Mouse (Mus musculus) kidney, adult 11 months (tissue): ENCODE data around the gene Celf2.

Experiments used
- DNase-seq: peaks from one replicate; pipeline ENCODE4 v3.0.0; 2022

Gene Celf2

DNA sequence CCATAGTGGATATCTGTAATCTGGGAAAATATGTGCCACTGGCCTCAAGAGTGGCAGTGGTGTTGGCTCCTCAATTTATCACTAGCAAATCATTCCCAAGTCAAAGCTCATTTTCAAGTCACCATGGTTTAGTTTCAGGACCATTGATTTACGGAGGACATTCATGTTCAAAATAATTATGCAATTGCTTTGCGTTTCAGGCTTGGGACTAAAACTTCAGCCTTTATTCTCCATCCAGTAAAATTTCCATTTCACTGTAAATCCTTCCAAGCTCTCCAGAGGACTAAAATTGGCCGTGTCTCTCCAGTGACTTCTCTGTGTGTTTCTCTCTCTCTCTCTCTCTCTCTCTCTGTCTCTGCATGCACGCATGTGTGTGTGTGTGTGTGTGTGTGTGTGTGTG is 249.7 kb downstream of the Celf2 start:
- DNase-seq = no peak

GRCm38 (mm10) chr2:7256023-7256422 is 253.3 kb downstream of the Celf2 start:
- DNase-seq = no peak

DNA sequence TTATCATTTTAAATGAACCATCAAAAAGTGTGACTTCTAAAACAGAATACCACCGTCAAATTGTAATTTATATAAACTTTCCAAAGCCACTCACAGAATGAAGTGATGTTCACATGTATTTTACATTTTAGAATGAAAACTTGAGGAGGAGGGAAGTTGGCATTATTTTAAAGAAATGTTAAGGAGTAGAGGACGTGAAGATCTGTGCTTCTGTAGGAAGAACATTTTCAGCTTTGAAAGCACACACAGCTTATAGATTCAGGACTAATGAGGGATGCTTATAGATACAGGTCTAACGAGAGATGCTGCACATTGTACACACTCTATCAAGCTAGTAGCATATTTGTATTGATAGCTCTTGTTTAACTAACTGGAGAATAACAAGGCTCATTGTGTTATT is 254.0 kb downstream of the Celf2 start:
- no peak for DNase-seq

- no peak for DNase-seq
These were observed 259.0 kb downstream of the Celf2 start for GRCm38 (mm10) chr2:7250314-7250713.

DNA sequence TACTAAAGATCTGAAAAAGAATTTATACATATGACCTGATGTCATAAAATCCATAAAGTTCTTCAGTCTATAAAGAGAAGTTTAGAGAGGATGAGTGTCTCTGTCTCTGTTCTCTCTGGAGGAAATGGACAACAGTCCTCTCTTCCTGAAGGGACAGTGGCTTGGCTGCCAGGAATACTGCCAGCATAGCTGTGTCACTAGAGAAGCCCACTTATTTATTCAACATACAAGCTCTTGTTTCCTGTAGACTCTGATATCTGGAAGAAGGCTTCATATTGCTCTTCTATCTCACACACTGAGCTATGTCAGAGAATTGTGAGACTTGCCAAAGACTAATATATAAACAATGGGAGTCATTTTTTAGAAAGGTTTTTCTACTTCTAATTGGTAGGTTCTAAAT is 260.4 kb downstream of the Celf2 start:
- no peak for DNase-seq

DNA sequence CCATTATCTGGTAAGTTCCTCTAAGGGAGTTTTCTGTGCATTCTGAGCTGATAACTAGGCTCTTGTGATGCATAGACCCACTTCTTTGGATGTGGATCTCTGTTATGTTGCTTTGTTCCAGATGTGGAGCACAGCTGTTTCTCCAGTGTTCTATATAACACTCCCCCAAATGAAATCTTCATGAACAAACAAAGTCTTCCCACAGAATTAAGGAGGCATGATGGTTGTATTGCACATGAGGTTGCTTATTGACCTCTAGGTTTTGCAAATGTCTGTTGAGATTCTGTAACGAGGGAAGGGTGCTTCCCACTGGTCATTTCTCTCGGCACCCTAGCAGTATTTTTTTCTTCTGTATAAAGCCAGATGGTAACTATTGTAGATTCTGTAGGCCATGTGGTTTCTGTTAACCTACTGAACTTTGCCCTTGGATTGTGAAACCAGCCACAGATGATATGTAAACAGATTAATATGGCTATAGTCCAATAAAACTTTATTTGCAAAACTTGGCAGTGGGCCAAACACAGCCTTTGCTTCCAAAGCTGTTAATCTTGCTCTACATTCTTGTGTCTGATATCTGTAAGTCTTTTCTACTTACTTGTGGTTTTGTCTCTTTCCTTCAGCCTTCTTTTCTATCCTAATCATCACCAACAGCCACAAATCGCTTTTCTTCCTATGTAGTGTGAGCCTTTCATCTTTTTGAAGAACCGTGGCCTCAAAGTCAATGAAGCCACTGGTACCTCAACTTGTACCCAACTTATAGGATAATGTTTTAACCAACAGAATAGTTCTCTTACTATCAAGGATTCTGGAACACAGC is 263.2 kb downstream of the Celf2 start:
- DNase-seq = peak; percentile 34

DNA sequence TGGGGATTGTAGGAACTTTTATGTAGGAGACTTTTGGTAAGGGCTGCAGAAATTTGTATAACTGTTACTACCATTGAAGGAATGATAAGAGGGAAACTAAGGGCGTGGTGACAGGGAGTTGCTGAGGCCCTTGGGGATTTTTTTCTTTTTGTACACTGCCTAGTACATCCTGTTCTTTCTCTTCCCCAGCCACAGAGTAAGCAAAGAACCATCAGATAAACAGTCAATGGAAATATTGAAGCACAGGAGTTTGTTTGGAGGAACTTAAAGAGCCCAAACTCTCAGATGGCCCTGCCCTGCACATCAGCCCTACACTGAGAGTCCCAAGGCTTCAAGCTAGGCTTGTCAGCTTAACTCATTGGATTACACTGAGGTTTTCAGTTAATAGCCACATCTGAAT is 267.2 kb downstream of the Celf2 start:
- no peak for DNase-seq

DNA sequence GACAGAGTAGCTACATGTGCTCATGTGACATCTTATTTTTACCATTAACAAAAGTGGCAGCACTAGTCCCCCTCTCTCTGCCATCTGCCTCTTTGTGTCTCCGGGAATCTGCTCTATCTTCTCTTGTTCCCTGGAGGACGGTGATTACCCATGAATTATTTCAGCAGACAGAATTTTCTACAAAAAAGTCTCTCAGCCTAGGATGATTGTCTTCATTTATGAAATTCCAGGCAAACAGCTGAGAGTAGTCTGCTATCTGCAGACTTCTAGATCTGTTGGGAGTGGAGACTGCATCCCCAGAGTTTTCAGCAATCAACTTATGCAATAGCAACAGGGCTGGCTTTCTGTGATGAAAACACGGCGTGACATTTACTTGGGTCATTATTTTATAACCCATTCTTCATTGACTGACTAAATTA is 267.8 kb downstream of the Celf2 start:
- no peak for DNase-seq

- no peak for DNase-seq
These were observed 272.1 kb downstream of the Celf2 start for GRCm38 (mm10) chr2:7237283-7237682.

GRCm38 (mm10) chr2:7236452-7236851 is 272.9 kb downstream of the Celf2 start:
- DNase-seq = no peak

- DNase-seq = no peak
These were observed 274.2 kb downstream of the Celf2 start for GRCm38 (mm10) chr2:7235059-7235741.

DNA sequence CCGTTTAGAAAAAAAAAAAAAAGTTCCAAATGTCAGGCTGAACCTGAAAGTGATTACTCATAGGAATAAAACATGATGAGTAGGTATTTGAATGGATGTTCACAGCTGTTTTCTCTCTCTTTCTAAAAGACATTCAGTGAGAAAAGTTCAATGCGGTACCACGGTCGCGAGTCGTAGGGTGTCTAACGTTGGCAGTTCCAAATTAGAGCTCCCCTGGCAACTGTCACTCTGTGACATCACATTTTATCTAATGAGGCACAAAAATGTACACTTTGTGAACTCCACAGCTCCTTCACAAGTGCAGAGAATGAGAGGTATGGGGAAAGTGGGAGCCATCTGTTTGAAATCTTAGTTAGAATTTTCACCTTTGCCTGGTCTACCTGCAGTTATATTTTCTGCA is 274.8 kb downstream of the Celf2 start:
- DNase-seq = no peak

GRCm38 (mm10) chr2:7233411-7233810 is 276.0 kb downstream of the Celf2 start:
- no peak for DNase-seq

- DNase-seq = no peak
These were observed 282.6 kb downstream of the Celf2 start for GRCm38 (mm10) chr2:7226785-7227184.

DNA sequence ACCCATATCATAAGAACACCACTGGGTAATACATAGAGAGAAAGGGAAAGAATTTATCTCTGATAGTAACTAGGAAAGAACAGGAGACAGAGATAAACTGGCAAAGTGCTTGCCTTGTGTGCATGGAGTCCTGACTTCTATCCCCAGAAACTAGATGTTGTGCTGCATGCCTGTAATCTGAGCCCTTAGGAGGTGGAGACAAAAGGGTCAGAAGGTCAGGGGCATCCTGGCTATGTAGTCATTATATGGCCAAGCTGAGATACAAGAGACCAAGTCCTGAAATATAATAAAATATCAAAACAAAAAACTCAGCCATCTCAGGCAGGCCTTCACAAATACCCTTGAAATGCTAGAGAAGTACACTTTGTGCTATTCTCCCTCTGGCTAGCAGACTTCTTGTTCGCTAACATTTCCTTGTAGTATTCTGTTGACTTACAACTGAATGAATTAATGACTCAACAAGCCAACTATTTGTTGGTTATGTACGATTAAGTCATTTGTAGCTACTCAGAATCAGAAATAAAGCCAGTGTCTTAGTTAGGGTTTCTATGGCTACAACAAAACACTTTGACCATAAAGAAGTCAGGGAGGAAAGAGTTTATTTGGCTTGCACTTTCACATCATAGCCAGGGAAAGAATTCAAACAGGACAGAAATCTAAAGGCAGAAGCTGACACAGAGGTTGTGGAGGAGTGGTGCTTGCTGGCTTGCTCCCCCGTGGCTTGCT is 284.9 kb downstream of the Celf2 start:
- DNase-seq = no peak

DNA sequence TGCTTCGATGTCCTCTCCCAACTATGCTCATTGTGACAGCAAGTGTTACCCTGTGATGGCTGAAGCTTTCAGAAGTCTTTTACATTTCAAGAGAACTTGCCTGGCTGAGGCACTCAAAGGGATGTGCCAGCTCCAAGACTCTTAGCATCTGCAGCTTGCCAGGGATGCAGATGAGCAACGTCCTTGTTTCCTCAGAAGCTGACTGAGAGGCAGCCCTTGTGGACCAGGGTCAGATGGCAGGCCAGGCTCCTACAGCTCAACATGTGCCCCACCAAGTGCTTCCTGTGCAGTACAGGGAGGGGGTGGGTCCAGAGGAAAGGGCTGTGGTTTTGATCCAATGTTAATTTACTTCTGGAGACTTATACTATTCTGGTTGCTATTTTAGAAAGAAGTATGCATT is 285.8 kb downstream of the Celf2 start:
- no peak for DNase-seq

DNA sequence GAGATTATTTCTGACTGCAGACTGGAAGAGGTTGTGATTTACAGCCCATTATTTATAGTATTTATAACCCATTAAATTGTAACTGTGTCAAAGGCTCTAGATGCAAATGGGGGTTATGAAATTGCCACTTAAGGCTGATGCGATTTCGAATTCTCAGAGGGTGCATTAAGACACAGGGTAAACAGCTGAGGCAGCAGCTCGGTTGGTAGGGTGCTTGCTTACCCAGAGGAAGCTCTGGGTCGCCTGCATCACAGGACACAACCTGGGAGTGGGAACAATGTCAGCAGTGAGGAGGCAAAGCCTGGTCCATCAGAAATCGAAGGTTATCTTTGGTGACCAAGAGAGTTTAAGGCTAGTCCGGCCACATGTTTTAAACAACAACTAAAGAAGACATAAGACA is 286.5 kb downstream of the Celf2 start:
- no peak for DNase-seq

- no peak for DNase-seq
These were observed 287.5 kb downstream of the Celf2 start for GRCm38 (mm10) chr2:7221856-7222255.

GRCm38 (mm10) chr2:7218101-7218500 is 291.3 kb downstream of the Celf2 start:
- no peak for DNase-seq

DNA sequence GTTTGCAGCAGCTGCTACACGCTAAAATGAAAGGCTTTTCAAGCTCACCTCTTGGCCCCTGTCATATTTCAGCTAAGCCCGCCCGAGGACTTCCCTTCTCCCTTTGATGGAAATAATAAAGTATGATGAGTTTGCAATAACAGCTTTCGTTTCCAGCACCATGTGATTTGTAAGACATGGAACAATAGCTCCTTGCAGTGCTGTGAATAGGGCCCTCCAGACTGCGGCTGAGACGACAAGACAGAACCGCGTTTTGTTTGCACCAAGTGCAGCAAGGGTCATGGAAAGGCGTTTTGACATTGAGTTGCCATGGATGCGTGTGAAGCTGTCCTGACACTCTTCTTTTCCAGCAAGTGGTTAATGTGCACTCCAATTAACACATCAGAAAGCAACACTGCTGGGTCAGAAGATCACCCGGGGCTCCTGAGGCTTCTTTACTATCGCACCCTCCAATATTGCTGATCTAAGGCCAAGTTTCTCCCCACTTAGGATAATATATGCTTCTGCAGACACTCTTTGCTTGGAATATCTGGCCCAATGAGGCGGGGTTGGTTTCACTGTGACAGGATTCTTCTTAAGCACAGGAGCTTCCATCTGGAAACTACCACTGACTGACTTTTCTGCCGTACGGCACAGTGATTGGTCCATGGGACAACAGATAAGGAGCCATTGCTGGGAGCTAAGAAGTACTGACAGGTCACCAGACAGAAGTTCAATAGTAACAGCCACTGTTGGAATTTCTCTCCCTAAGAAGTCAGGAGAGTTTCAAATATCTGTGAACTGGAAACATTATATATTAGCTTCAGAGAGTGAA is 301.5 kb downstream of the Celf2 start:
- no peak for DNase-seq

- no peak for DNase-seq
These were observed 315.9 kb downstream of the Celf2 start for GRCm38 (mm10) chr2:7193413-7193812.

DNA sequence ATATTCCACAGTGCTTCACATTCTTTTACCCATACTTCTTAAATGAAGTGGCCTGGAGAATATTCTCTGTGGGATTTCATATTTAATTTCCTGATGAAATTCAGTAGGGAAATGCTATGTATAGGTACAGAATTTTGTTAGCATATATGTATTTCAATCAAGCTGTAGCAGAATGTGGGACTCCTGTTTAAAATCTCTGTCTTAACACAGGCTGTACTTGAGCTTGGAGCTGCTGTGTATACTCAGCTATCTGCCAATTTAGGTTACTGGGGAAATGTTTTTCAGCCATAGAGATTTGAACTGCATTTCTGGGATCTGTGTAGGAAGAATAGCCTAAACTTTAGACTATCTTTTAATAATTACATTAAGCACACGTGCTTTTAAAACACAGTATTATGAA is 330.2 kb downstream of the Celf2 start:
- DNase-seq = no peak
